Mouse (Mus musculus) bone marrow, adult 2 months (tissue): ENCODE measurements around the gene Gm11214.

ENCODE experiments used
- CTCF ChIP-seq: fragments of 200-500 bp; IDR thresholded peaks from 2 replicates; pipeline ENCODE4 v1.5.1; 2011; ENCODE audit warnings: low read length, control low read depth; ENCODE audit not compliant: control insufficient read depth, insufficient read depth
- POLR2A ChIP-seq: fragments of 200-500 bp; IDR thresholded peaks from 2 replicates; pipeline ENCODE4 v1.6.1; 2011; ENCODE audit warnings: low read depth, mild to moderate bottlenecking, control low read depth, low read length, borderline replicate concordance; ENCODE audit not compliant: control insufficient read depth

GRCm38 (mm10) chr4:63639842-63640241, 23.3 kb downstream of the Gm11214 start:
- TF ChIP-seq CTCF (no peak), POLR2A (no peak)
